In the genomic region with DNA sequence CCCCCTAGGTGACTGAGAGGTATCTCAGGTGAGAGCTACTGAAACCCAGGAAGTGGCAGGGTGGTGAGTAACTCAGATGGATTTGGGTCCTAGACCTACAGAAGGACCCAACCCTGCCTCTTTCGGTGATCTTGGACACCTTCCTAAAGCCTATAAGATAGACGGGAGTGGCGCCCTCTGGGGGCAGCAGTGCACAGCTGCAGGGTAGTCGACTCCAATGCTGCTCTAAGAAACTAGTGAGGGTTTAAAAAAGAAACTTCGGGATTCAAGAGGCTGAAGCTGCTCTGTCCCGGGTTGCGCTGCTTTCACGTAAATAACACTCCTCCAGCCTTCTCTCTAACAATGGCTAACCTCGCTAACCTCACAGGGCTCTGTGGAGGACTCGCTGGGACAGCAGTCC, we compare ENCODE assay signal across 8 mouse cellular contexts. TPM values are rescaled to one million over a fixed set of nuclear protein-coding genes. Genes with fewer than 3 reads are reported as not detected.
DNase-seq lines count a peak whose midpoint lies in the region; ATAC-seq and TF ChIP-seq lines count a peak whose summit lies in the region.

No protein-coding gene starts in this region.

- no peak overlapping the region for H3K27ac ChIP-seq in liver, adult 2 months (replicated peaks; ENCODE audit: insufficient read depth, low read depth, low read length)
- no peak overlapping the region for H3K27ac ChIP-seq in liver, embryonic 12.5 days

- ATAC-seq in liver, embryonic 12.5 days: no peak
- ATAC-seq in hematopoietic stem cell, adult 5-6 weeks (replicated peaks in 1 of 2; ENCODE audit: insufficient read depth in 1 of 2, low FRiP score in 2 of 2, low TSS enrichment in 1 of 2, low read depth in 1 of 2, poor library complexity in 2 of 2, severe bottlenecking in 2 of 2): peak; percentile 73 to 77
- no peak for ATAC-seq in inflammation-experienced regulatory T-cells, adult 6 months

- no peaks in the 10 kb centered on the region for H3K9me3 ChIP-seq in liver, embryonic 12.5 days (replicated peaks)

- H3K9ac ChIP-seq in liver, adult 2 months (ENCODE audit: low read depth, low read length): no peak overlapping the region
- no peak overlapping the region for H3K9ac ChIP-seq in liver, embryonic 12.5 days

- no peaks in the 10 kb centered on the region for H3K79me2 ChIP-seq in liver, adult 2 months (ENCODE audit: control insufficient read depth, insufficient read depth, low read length)

- no peaks in the 10 kb centered on the region for H3K27me3 ChIP-seq in liver, adult 2 months (ENCODE audit: control insufficient read depth, insufficient read depth, low read length)
- no peaks in the 10 kb centered on the region for H3K27me3 ChIP-seq in liver, embryonic 12.5 days (replicated peaks)

- TF ChIP-seq POLR2A in liver, adult 2 months (IDR thresholded peaks at IDR 0.05; ENCODE audit: extremely low read depth, insufficient read depth, low read length): no peak

- WGBS in liver, adult 2 months: 55% methylated on average over 10 of the region's 10 CpGs
- 35% methylated on average over 10 of the region's 10 CpGs for WGBS in liver, embryonic 12.5 days (ENCODE audit: insufficient replicate concordance)

- peak; percentile 44 for DNase-seq in liver, adult 2 months (ENCODE audit: extremely low read depth, low read depth, low spot score)
- DNase-seq in T-cell, adult 2 months (ENCODE audit: low spot score): peak; percentile 60
- DNase-seq in mesoderm, embryonic 11.5 days (ENCODE audit: low read depth, low spot score): peak; percentile 30
- no peak for DNase-seq in layer of hippocampus, postnatal 36 days
- DNase-seq in urinary bladder, postnatal 4 days (ENCODE audit: low spot score in 2 of 2): no peak

- no peak overlapping the region for H3K4me2 ChIP-seq in liver, embryonic 12.5 days

- peak; percentile 84 for TF ChIP-seq CTCF in liver, adult 2 months (IDR thresholded peaks at IDR 0.05; ENCODE audit: low read depth, low read length)

- peaks cover 7% of the 10 kb centered on the region for H3K4me1 ChIP-seq in liver, adult 2 months (ENCODE audit: control insufficient read depth, insufficient read depth, low read length)
- no peaks in the 10 kb centered on the region for H3K4me1 ChIP-seq in liver, embryonic 12.5 days

- no peak overlapping the region for H3K4me3 ChIP-seq in liver, adult 2 months (ENCODE audit: insufficient read depth, low read depth, low read length)
- no peak overlapping the region for H3K4me3 ChIP-seq in liver, embryonic 12.5 days

- no peaks in the 10 kb centered on the region for H3K36me3 ChIP-seq in liver, adult 2 months (ENCODE audit: control insufficient read depth, insufficient read depth, low read length)
- H3K36me3 ChIP-seq in liver, embryonic 12.5 days: no peaks in the 10 kb centered on the region

RNA-seq across cellular contexts. Expression of gene Opalin, which starts 23.4 kb away (rescaled TPM):
- total RNA-seq in liver, adult 2 months (2014; rRNA removed): not detected in 2 replicates
- polyA plus RNA-seq in liver, adult 2 months (2012; rRNA removed): not detected in 2 replicates
- not detected in 2 replicates for polyA plus RNA-seq in liver, embryonic 12.5 days (2016; fragmentation: Nextera tagmentation; extraction: Ambion mirVana)
- not detected in 2 replicates for total RNA-seq in hematopoietic stem cell, adult 5-6 weeks (2017)
- total RNA-seq in layer of hippocampus, postnatal 36 days (2021): 10 to 100 TPM; 11.6 to 16.6 TPM
- polyA plus RNA-seq in inflammation-experienced regulatory T-cells, adult 6 months (2017; shearing (Covaris generic)): not detected

RNA-seq across cellular contexts. Expression of gene Dntt, which starts 24.5 kb away (rescaled TPM):
- total RNA-seq in liver, adult 2 months (2014; rRNA removed): 0.87 and 1.4 TPM in 2 replicates
- polyA plus RNA-seq in liver, adult 2 months (2012; rRNA removed): 0.39 and 1.0 TPM in 2 replicates
- 0.06 TPM in 1 of 2 replicates, not detected in the other for polyA plus RNA-seq in liver, embryonic 12.5 days (2016; fragmentation: Nextera tagmentation; extraction: Ambion mirVana)
- total RNA-seq in hematopoietic stem cell, adult 5-6 weeks (2017): 467 and 604 TPM in 2 replicates
- total RNA-seq in layer of hippocampus, postnatal 36 days (2021): not detected
- polyA plus RNA-seq in inflammation-experienced regulatory T-cells, adult 6 months (2017; shearing (Covaris generic)): under 1 TPM in 2 of 3 experiments, not detected in 1; 0.18 to 0.42 TPM

RNA-seq across cellular contexts. Expression of gene Blnk, which starts 59.2 kb away (rescaled TPM):
- 0.74 and 0.87 TPM in 2 replicates for total RNA-seq in liver, adult 2 months (2014; rRNA removed)
- 0.32 and 1.1 TPM in 2 replicates for polyA plus RNA-seq in liver, adult 2 months (2012; rRNA removed)
- polyA plus RNA-seq in liver, embryonic 12.5 days (2016; fragmentation: Nextera tagmentation; extraction: Ambion mirVana): 0.37 and 0.45 TPM in 2 replicates
- total RNA-seq in hematopoietic stem cell, adult 5-6 weeks (2017): 3.5 and 4.1 TPM in 2 replicates
- 1 to 10 TPM; 6.1 to 6.7 TPM for total RNA-seq in layer of hippocampus, postnatal 36 days (2021)
- polyA plus RNA-seq in inflammation-experienced regulatory T-cells, adult 6 months (2017; shearing (Covaris generic)): 1 to 10 TPM in 2 of 3 experiments, not detected in 1; 1.8 to 2.0 TPM

Comparison
In these comparisons a context has a peak if more than half of its experiments do, and no peak if none do; other contexts are left out.
1. DNase-seq: peak in liver, adult 2 months (single experiment), T-cell, adult 2 months (single experiment) and mesoderm, embryonic 11.5 days (single experiment); none in layer of hippocampus, postnatal 36 days (0 of 2) and urinary bladder, postnatal 4 days (0 of 2).
2. ATAC-seq: peak in hematopoietic stem cell, adult 5-6 weeks (2 of 2); none in liver, embryonic 12.5 days (single experiment) and inflammation-experienced regulatory T-cells, adult 6 months (single experiment).
3. RNA of gene Opalin, which starts 23.4 kb away (total RNA-seq): 11.6 to 16.6 TPM in layer of hippocampus, postnatal 36 days; not detected in liver, adult 2 months and not detected in hematopoietic stem cell, adult 5-6 weeks; every median in the first group is over 10 times any median in the second.
4. RNA of gene Dntt, which starts 24.5 kb away (total RNA-seq): 467 to 604 TPM in hematopoietic stem cell, adult 5-6 weeks; 0.87 to 1.4 TPM in liver, adult 2 months and not detected in layer of hippocampus, postnatal 36 days; every median in the first group is over 100 times any median in the second.